Mouse (Mus musculus) hindbrain, embryonic 10.5 days (tissue): ENCODE results near the gene Eln. TPM values are rescaled to one million over a fixed set of nuclear protein-coding genes. Genes with fewer than 3 reads are reported as not detected.

Experiments used
- DNase-seq: peaks from one replicate; pipeline ENCODE4 v3.0.0-alpha.2; 2017; ENCODE audit warnings: low spot score
- H3K27ac ChIP-seq: fragments of 300-500 bp; sonication (generic); 2 replicates; pipeline ENCODE4 v1.5.1; 2016; ENCODE audit warnings: mild to moderate bottlenecking, moderate library complexity
- H3K27me3 ChIP-seq: fragments of 300-500 bp; sonication (generic); 2 replicates; pipeline ENCODE4 v1.6.1; 2016; ENCODE audit warnings: mild to moderate bottlenecking; ENCODE audit not compliant: poor library complexity, insufficient read depth, severe bottlenecking
- H3K36me3 ChIP-seq: fragments of 300-500 bp; sonication (generic); 2 replicates; pipeline ENCODE4 v1.6.1; 2016; ENCODE audit warnings: mild to moderate bottlenecking, moderate library complexity
- H3K4me1 ChIP-seq: fragments of 300-500 bp; sonication (generic); replicated peaks from 2 replicates; pipeline ENCODE4 v1.6.1; 2016; ENCODE audit warnings: mild to moderate bottlenecking
- H3K4me3 ChIP-seq: fragments of 300-500 bp; sonication (generic); 2 replicates; pipeline ENCODE4 v1.5.1; 2016; ENCODE audit warnings: mild to moderate bottlenecking, moderate library complexity
- H3K9me3 ChIP-seq: fragments of 300-500 bp; sonication (generic); 2 replicates; pipeline ENCODE4 v1.6.1; 2016; ENCODE audit warnings: mild to moderate bottlenecking, moderate library complexity
- WGBS: fragments of 180-500 bp; shearing (Covaris S2); methylation state at CpG from one replicate; pipeline ENCODE4 v1.1.7; 2016; 5-methylcytosine and 5-hydroxymethylcytosine counted together
- polyA plus RNA-seq: library from polyadenylated mRNA; unstranded; fragments of >200 nt; fragmentation: Nextera tagmentation; extraction: Ambion mirVana; gene quantifications from 2 replicates; pipeline ENCODE4 v1.2.1, GENCODE M21; 2016

Eln gene
- polyA plus RNA-seq = 1.2 and 2.3 TPM in 2 replicates

DNA sequence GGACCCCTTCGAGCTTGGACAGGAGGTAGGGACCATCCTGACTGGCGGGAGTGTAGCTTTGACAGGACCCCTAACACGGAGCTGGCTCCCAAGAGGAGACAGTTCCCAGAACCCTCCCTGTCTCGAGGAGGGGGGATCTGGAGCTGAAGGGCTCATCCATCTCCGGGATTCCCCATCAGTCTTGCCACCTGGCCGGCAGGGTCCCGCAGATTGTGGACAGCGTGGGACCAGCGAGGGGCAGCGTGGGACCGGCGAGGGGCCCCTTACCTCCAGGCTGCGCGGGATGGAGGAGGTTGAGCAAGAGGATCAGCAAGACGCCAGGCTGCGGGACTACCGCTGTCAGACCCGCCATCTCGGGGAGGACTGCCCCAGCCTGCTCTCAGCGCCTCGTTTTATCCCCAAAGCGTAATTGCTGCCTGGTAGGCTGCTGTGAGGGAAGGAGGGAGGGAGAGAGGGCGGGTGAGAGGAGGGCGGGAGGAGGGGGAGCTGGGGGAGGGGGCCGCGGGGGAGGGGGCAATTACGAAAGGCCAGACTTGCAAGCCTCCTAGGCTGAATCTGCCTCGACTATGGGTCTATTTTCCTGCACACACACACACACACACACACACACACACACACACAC, at the start of gene Eln:
Eln (minus strand) TSS at position 434 of the 622 bp plus-strand sequence.
- peaks cover 60% of the 10 kb centered on the region for H3K27me3 ChIP-seq
- peak; percentile 48 for DNase-seq
- peak within 1 kb of the TSS; percentile 52 for H3K4me3 ChIP-seq
- H3K27ac ChIP-seq = peak within 1 kb of the TSS; percentile 82
- H3K4me1 ChIP-seq = peaks cover 30% of the 10 kb centered on the region
- no peaks in the 10 kb centered on the region for H3K9me3 ChIP-seq
- 2% methylated on average over 26 of the region's 28 CpGs for WGBS
- H3K36me3 ChIP-seq = no peaks in the 10 kb centered on the region

DNA sequence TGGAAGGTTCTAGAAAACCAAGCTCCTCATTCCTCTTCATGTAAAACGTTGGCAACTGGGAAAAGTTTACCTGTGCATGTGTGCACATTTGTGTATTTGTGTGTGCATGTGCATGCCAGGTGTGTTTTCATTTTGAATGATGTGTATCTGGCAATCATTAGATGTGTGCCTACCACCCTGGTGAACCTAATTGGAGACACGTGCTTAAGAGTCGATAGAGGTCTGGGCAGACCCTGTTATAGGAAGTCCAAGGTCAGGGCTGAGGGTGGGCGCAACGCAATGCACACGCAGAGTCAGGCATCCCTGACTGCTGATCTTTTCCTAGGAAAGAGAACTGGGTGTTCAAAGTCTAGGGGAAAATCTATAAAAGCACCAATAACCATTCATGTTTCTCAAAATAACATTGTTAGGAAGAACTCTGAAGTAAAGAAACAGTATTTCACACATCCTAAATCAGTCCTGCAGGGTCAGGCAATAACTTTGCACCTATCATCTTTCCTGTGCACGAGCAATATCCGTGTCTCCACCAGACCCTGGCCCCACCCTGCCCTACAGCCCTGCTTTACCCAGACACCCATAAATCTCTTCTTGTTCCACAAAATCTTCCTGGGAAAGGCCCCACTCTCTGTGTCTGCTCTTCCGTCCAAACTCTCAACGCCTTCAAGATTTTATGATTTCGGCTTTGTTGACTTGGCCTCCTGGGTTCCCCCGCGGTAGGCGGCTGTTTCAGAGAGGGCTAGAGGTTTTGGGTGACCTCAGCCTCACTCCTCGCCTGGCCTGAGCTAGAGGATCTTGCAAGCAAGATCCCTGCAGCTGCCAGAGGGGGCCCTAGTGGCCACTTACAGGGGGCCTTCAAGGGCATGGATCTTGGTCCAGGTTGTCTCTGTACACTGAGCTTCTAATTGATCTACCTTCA, 43.2 kb upstream of the Eln start:
- Histone ChIP-seq H3K4me3 (no peak overlapping the region), H3K27me3 (no peaks in the 10 kb centered on the region), H3K4me1 (0 out of 2 replicates have a peak, but pooled peaks cover 10% of the 10 kb centered on the region), H3K36me3 (no peaks in the 10 kb centered on the region), H3K27ac (no peak overlapping the region), H3K9me3 (peaks cover 12% of the 10 kb centered on the region)
- WGBS = 82% methylated on average over 15 of the region's 15 CpGs
- no peak for DNase-seq

DNA sequence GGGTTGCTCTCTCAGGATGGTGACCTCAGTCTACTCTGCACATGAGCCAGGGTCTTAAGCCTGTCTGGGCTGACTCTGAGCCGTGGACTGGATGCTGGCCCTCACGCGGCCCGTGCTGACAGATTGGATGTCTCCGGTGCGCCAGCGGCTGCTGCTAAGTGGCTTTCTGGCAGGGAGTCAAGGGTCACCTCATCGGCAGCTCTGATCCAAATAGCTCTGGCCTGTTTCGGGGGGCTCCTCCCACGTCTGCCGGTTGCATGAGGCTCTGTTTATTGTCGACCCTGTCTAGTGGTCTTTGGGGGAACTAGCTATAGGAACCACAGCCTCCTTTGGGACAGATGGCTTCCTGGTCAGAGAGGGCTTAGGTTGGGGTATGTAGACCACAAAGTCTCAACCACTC, 41.1 kb upstream of the Eln start:
- H3K9me3 ChIP-seq = peaks cover 12% of the 10 kb centered on the region
- H3K36me3 ChIP-seq = no peaks in the 10 kb centered on the region
- H3K27ac ChIP-seq = peak overlapping the region; percentile 18; the same call in 1 of the 2 replicates
- H3K27me3 ChIP-seq = no peaks in the 10 kb centered on the region
- 0 out of 2 replicates have a peak, but pooled peaks cover 10% of the 10 kb centered on the region for H3K4me1 ChIP-seq
- WGBS = 71% methylated on average over 12 of the region's 12 CpGs
- H3K4me3 ChIP-seq = no peak overlapping the region
- peak; percentile 48 for DNase-seq

DNA sequence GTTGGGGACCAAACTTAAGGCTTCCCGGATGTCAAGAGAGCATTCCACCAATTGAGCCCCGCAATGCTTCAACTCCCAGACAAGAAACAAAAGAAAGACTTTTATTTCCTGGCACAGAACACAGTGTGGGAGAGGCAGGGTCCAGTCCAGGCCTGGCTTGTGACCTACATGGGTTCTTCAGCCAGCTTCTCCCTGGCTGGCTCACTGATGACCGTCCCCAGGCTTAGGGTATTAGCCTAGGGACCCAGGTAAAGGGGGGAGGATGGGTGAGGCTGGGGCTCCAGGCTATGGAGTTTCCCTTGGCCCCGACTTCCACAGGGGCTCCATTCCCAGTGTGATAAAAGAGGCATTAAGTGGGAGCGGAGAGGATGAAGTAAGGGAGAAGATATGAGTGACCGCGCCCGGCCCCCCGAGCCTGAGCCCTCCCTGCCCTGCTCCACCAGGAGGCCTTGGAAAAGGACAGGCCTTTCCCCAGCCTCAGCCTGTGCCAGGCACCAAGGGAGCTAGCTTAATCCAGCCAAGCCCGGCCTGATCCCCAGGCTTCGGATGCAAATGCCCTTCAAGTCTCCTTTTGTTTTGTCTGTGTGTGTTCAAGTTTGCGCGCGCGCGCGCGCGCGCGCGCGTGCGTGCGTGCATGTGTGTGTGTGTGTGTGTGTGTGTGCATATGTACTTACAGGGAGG, 38.7 kb upstream of the Eln start:
- Histone ChIP-seq H3K4me3 (no peak overlapping the region), H3K9me3 (no peaks in the 10 kb centered on the region), H3K27me3 (no peaks in the 10 kb centered on the region), H3K4me1 (0 out of 2 replicates have a peak, but pooled peaks cover 10% of the 10 kb centered on the region), H3K36me3 (no peaks in the 10 kb centered on the region), H3K27ac (peak overlapping the region; percentile 54)
- no peak for DNase-seq
- WGBS = 52% methylated on average over 25 of the region's 25 CpGs

DNA sequence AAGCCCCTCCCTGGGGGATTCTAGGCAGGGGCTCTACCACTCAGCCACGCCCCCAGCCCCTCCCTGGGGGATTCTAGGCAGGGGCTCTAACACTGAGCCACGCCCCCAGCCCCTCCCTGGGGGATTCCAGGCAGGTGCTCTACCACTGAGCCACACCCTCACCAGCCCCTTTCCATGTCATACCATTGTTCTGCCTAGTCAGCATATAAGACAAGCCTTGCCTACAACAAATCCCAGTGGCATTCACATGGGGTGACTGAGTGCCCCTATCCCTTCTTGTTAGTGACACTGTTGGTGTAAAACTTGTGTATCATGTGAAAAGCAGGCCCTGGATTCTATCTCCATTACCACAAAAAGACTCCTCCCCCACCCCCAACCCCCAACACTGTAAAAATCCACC, 36.7 kb upstream of the Eln start:
- no peak for DNase-seq
- WGBS = 62% methylated on average over 2 of the region's 2 CpGs
- H3K27ac ChIP-seq = no peak overlapping the region
- H3K27me3 ChIP-seq = no peaks in the 10 kb centered on the region
- H3K36me3 ChIP-seq = no peaks in the 10 kb centered on the region
- no peaks in the 10 kb centered on the region for H3K9me3 ChIP-seq
- no peak overlapping the region for H3K4me3 ChIP-seq
- H3K4me1 ChIP-seq = peaks cover 10% of the 10 kb centered on the region; the same call in 1 of the 2 replicates

DNA sequence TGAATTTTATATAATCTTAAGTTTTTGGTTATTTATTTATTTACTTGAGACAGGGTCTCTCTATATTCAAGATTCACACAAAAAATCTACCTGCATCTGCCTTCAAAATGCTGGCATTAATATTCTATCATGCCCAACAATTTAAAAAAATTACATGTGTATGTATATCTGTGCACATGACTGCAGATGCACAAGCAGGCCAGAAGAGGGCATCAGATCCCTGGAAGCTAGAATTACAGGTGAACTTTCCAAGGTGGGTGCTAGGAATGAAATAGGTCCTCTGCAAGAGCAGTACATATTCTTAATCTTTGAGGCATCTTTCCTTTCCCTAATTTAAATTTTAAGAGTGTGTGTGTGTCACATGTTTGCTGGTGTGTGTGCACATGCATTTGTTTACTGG, 33.8 kb upstream of the Eln start:
- DNase-seq = no peak
- no peaks in the 10 kb centered on the region for H3K9me3 ChIP-seq
- no peaks in the 10 kb centered on the region for H3K27me3 ChIP-seq
- no peaks in the 10 kb centered on the region for H3K36me3 ChIP-seq
- peaks cover 4% of the 10 kb centered on the region; the same call in 1 of the 2 replicates for H3K4me1 ChIP-seq
- H3K27ac ChIP-seq = no peak overlapping the region
- no peak overlapping the region for H3K4me3 ChIP-seq

DNA sequence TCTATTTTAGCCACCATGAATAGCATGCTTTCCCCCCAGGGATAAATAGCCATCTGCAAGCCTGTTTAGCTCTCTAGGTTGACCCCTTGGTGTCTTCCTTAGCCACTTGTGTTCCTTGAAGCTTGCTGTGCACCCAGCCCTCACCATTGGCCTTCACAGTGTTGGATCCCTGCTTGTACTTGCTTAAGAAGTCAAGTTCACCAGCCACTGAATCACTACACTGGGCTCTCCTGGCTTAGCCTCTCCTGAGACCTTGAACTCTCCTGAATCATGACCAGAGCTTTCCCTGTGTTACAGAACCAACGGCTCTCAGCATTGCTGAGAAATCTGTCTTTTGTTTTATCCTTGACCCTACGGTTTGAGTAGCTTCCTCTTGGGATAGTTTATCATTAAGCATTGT, 33.0 kb upstream of the Eln start:
- Histone ChIP-seq H3K9me3 (no peaks in the 10 kb centered on the region), H3K4me1 (no peaks in the 10 kb centered on the region; the same call in 1 of the 2 replicates), H3K36me3 (no peaks in the 10 kb centered on the region), H3K27ac (no peak overlapping the region), H3K4me3 (no peak overlapping the region), H3K27me3 (no peaks in the 10 kb centered on the region)
- no peak for DNase-seq
- WGBS = 80% methylated on average over 2 of the region's 2 CpGs

DNA sequence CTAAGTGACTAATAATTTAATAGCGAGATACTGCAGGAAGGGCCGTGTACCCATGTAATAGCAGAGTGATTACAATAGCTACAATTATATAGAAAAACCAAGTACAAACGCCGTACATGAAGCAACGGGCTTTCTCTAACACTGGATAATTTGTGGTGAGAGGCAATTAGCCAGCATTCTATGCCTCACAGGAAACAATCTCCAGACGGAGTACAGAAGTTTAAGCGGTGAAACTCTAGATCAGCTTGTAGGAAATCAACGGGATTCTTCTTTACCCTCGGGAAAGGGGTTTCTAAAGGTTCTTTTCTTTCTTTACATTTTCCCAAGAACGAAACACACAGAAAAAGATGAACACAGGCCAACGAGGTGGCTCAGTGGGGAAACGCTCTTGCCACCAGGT, 29.4 kb upstream of the Eln start:
- 79% methylated on average over 12 of the region's 12 CpGs for WGBS
- no peak overlapping the region for H3K4me3 ChIP-seq
- no peaks in the 10 kb centered on the region for H3K9me3 ChIP-seq
- no peak for DNase-seq
- H3K27ac ChIP-seq = no peak overlapping the region
- no peaks in the 10 kb centered on the region for H3K27me3 ChIP-seq
- H3K36me3 ChIP-seq = no peaks in the 10 kb centered on the region
- H3K4me1 ChIP-seq = no peaks in the 10 kb centered on the region; the same call in 1 of the 2 replicates

DNA sequence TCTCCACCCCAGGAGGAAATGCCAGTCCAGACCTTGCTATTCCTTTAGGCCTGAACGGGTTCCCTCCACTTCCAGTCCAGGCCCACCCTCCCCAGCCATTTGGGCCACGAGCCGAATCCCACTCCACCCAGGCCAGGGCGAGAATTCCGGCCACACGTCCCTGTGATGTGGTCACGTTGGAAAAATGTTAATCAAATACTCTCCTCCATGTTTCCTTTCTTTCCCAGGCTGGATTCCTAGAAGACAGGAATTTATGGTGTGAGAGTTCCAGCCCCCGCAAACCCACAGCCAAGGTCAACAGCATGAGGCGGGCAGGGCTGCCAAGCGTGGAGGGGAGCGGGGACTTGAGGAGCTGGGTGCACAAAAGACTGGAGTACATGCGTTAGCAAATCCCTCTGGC, 25.4 kb upstream of the Eln start:
- Histone ChIP-seq H3K27me3 (no peaks in the 10 kb centered on the region), H3K4me1 (no peaks in the 10 kb centered on the region), H3K27ac (no peak overlapping the region), H3K36me3 (no peaks in the 10 kb centered on the region), H3K4me3 (no peak overlapping the region), H3K9me3 (no peaks in the 10 kb centered on the region)
- whole genome bisulfite sequencing = 92% methylated on average over 12 of the region's 12 CpGs
- DNase-seq = no peak

DNA sequence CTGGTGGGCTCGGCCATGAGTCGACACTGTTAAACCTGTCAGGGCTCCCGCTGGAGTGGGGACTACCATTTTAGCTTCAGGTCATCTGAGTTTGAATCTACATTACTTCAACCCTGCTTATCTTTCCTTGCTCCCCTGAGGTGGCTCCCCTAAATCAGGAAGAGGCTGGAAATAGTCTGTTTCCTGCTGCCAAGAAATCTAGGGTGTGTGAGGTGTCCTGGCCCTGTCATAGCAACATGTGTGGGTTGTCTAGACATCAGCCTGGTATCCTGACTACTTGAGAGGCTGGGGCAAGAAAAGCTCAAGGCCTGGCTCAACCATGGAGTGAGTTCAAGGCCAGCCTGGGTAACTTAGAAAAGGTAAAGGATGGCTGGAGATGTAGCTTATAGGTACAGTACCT, 24.6 kb upstream of the Eln start:
- no peak overlapping the region for H3K27ac ChIP-seq
- no peaks in the 10 kb centered on the region for H3K27me3 ChIP-seq
- DNase-seq = no peak
- WGBS = 86% methylated on average over 3 of the region's 3 CpGs
- no peaks in the 10 kb centered on the region for H3K4me1 ChIP-seq
- H3K4me3 ChIP-seq = no peak overlapping the region
- H3K9me3 ChIP-seq = no peaks in the 10 kb centered on the region
- H3K36me3 ChIP-seq = no peaks in the 10 kb centered on the region

DNA sequence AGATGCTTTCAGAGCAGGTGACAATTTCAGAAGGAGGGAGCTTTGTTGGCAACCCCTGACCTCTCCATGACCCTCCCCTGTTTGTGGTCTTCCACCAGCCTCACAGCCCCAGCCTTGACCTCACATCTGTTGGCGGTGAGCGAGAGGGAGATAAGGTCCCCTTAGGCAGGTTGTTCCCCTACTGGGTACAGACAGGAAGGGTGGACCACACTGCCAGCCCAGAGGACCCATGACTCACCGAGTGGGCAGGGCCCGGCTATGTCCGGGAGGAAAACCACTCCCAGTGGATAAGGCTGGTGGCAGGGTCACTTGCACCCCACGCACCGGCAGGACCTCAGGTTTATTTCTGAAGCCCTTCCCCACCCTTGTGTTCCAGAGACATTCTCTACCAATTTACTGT, 22.1 kb upstream of the Eln start:
- Histone ChIP-seq H3K27me3 (no peaks in the 10 kb centered on the region), H3K9me3 (no peaks in the 10 kb centered on the region), H3K4me3 (no peak overlapping the region), H3K4me1 (no peaks in the 10 kb centered on the region), H3K27ac (no peak overlapping the region), H3K36me3 (no peaks in the 10 kb centered on the region)
- DNase-seq = no peak
- WGBS = 87% methylated on average over 7 of the region's 7 CpGs

DNA sequence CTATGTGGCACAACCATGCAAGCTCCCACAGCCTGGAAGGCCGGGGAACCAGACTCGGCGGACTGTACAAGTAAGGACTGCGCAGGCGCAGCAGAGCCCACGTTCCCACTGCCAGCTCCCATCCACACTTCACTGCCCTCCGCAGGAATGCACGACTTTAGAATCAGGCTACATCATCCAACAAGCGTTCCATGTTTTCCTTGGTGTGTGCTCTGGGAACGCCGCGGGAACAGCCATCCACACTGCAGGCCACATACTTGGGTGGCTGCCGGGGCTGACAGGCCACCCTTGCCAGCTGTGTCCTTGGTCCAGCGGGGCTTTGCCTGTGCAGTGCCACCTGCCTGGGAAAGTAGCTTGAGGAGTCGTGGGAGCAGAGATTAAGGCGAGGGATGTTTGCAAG, 18.3 kb upstream of the Eln start:
- no peaks in the 10 kb centered on the region for H3K36me3 ChIP-seq
- H3K4me1 ChIP-seq = no peaks in the 10 kb centered on the region
- no peaks in the 10 kb centered on the region for H3K27me3 ChIP-seq
- WGBS = 87% methylated on average over 16 of the region's 16 CpGs
- no peak overlapping the region for H3K27ac ChIP-seq
- no peaks in the 10 kb centered on the region for H3K9me3 ChIP-seq
- H3K4me3 ChIP-seq = no peak overlapping the region
- DNase-seq = no peak

DNA sequence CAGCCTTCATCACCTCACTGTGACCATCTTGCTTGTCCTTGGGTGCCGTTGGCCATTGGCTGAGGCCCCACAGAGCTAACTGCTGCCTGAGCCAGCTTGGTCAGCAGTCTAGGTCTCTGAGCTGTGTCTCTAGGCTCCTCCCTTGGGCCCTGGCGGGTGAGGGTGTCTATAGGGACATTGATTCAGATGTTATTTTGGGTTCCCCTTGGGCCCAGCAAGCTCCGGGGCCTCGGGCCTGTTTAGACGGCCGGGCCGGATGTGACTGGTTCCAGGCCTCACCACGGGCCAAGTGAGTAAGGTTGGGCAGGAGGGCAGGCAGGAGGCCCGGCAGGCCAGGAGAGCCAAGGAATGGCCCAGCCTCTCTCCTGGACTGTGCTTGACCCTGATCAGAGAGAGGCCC, 16.2 kb upstream of the Eln start:
- H3K27me3 ChIP-seq = no peaks in the 10 kb centered on the region
- H3K4me3 ChIP-seq = no peak overlapping the region
- no peaks in the 10 kb centered on the region for H3K4me1 ChIP-seq
- H3K27ac ChIP-seq = no peak overlapping the region
- H3K36me3 ChIP-seq = no peaks in the 10 kb centered on the region
- WGBS = 84% methylated on average over 9 of the region's 9 CpGs
- H3K9me3 ChIP-seq = no peaks in the 10 kb centered on the region
- DNase-seq = no peak
